Mouse (Mus musculus) forebrain, embryonic 11.5 days (tissue): ENCODE results near the gene Tmigd3. TPM values are rescaled to one million over a fixed set of nuclear protein-coding genes. Genes with fewer than 3 reads are reported as not detected.

Experiments used
- ATAC-seq: fragments of 200-750 bp; cut with Nextera tagmentation; replicated peaks from 2 replicates; pipeline ENCODE4 v1.8.0; 2017; ENCODE audit warnings: moderate TSS enrichment; ENCODE audit not compliant: low FRiP score
- DNase-seq: peaks from one replicate; pipeline ENCODE4 v3.0.0-alpha.2; 2017; ENCODE audit warnings: low spot score
- H3K27ac ChIP-seq: fragments of 300-500 bp; sonication (generic); 2 replicates; pipeline ENCODE4 v1.5.1; 2014; ENCODE audit warnings: low read depth, low read length
- H3K27me3 ChIP-seq: fragments of 300-500 bp; sonication (generic); 2 replicates; pipeline ENCODE4 v1.6.1; 2014; ENCODE audit warnings: mild to moderate bottlenecking, low read length, mixed read lengths; ENCODE audit not compliant: control insufficient read depth, insufficient read depth
- H3K36me3 ChIP-seq: fragments of 300-500 bp; sonication (generic); 2 replicates; pipeline ENCODE4 v1.6.1; 2014; ENCODE audit warnings: mild to moderate bottlenecking, low read length, moderate library complexity, mixed read lengths; ENCODE audit not compliant: control insufficient read depth, insufficient read depth
- H3K4me1 ChIP-seq: fragments of 300-500 bp; sonication (generic); replicated peaks from 2 replicates; pipeline ENCODE4 v1.6.1; 2014; ENCODE audit warnings: low read length, mixed read lengths; ENCODE audit not compliant: control insufficient read depth, insufficient read depth
- H3K4me2 ChIP-seq: fragments of 300-500 bp; sonication (generic); 2 replicates; pipeline ENCODE4 v1.6.1; 2014; ENCODE audit warnings: low read depth, mild to moderate bottlenecking, low read length, moderate library complexity, mixed read lengths; ENCODE audit not compliant: severe bottlenecking
- H3K4me3 ChIP-seq: fragments of 300-500 bp; sonication (generic); 2 replicates; pipeline ENCODE4 v1.5.1; 2014; ENCODE audit warnings: low read depth, low read length
- H3K9ac ChIP-seq: fragments of 300-500 bp; sonication (generic); 2 replicates; pipeline ENCODE4 v1.6.1; 2014; ENCODE audit warnings: low read length
- H3K9me3 ChIP-seq: fragments of 300-500 bp; sonication (generic); 2 replicates; pipeline ENCODE4 v1.6.1; 2016; ENCODE audit warnings: low read length, mixed read lengths; ENCODE audit not compliant: control insufficient read depth
- WGBS: fragments of 180-500 bp; shearing (Covaris S2); extraction: QIAGEN DNeasy Blood & Tissue Kit; methylation state at CpG from one replicate; pipeline ENCODE4 v1.1.7; 2014; 5-methylcytosine and 5-hydroxymethylcytosine counted together
- polyA plus RNA-seq: library from polyadenylated mRNA; unstranded; fragments of >200 nt; fragmentation: Nextera tagmentation; extraction: Ambion mirVana; gene quantifications from 2 replicates; pipeline ENCODE4 v1.2.1, GENCODE M21; 2014

Tmigd3 gene
- polyA plus RNA-seq, 1 experiment from 2014 or later: 0.21 TPM

DNA sequence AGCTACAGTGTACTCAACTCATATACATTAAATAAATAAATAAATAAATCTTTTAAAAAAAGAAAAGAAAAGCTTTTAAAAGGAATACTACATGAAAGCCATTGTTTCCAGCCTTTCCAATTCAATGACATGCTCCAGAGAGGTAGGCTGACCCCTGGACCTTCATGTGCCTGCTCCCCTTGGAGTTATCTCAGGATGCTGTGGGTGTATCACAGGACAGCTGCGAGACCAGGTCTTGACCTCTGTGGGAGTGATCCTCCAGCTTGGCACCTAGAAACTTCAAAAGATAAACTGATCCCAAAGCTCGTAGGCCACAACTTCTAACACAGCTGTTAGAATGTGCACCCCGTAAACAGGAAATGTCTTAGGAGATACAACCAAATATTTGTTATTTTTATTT, 32.0 kb upstream of the Tmigd3 start:
- no peaks in the 10 kb centered on the region for H3K4me1 ChIP-seq
- H3K27ac ChIP-seq: no peak overlapping the region
- H3K27me3 ChIP-seq: no peaks in the 10 kb centered on the region
- no peak overlapping the region for H3K4me3 ChIP-seq
- ATAC-seq (no peak), DNase-seq (no peak)
- H3K4me2 ChIP-seq: no peak overlapping the region
- no peak overlapping the region for H3K9ac ChIP-seq
- no peaks in the 10 kb centered on the region for H3K36me3 ChIP-seq
- H3K9me3 ChIP-seq: no peaks in the 10 kb centered on the region
- WGBS: 89% methylated on average over 3 of the region's 3 CpGs

DNA sequence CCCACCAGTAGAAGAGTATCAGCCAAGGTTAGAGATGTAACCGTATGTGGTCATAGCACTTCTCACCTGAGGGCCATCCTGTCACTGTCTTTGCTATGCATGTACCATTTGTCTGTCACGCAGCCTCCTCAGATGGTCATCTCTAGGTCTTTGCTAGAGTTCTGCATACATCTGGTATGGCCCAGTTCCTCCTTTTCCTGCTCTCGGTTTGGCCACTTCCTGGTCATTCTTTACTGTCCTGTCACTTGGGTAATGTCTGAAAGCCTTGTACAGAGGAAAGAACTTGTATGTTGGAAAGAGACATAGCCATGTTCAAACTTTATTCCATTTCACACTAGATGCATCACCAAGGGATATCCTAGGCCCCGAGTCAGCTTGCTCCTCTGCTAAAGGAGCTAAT, 30.9 kb upstream of the Tmigd3 start:
- Histone ChIP-seq H3K4me3 (no peak overlapping the region), H3K27ac (no peak overlapping the region), H3K9me3 (no peaks in the 10 kb centered on the region), H3K36me3 (no peaks in the 10 kb centered on the region), H3K27me3 (no peaks in the 10 kb centered on the region), H3K4me1 (no peaks in the 10 kb centered on the region), H3K9ac (no peak overlapping the region), H3K4me2 (no peak overlapping the region)
- no peak for ATAC-seq
- no peak for DNase-seq
- WGBS: 90% methylated on average over 4 of the region's 4 CpGs

DNA sequence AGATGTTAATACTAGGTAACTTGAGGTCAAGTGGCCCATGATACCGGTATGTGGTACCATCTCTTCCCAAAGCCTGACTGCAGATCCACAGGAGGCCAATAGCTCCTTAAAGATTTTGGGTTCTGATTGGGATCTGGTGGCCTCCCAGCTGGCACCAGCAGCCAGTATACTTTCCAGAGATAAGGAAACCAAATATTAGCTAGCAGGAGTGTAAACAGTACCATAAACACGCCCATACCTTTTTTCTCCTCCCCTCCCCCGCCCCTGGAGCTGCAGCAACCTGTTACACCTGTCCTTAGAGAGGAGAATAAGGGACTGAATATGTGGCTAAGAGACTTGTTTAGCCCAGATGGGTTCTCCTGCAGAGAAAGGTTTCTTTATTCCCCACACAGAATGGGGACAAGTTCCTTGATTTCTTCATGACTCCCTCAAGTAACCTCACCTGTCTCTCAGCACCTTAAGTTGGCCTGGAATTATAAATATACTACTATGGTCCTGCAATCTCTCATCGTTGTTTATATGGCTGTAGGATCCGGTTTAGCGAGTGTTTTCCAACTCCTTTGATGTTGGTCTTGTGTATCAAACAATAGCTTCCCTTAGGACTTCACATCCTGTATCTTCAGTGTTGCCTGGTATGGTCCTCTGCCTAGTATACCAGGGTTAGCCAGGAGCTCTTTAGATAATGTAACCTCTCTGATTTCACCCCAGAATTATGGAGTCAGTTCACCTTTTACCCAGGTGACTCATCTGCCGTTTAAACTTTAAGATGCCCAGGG, 24.2 kb upstream of the Tmigd3 start:
- Histone ChIP-seq H3K27ac (no peak overlapping the region), H3K4me3 (no peak overlapping the region), H3K4me2 (no peak overlapping the region), H3K27me3 (no peaks in the 10 kb centered on the region), H3K9ac (no peak overlapping the region), H3K9me3 (no peaks in the 10 kb centered on the region), H3K4me1 (no peaks in the 10 kb centered on the region), H3K36me3 (no peaks in the 10 kb centered on the region)
- no peak for ATAC-seq
- no peak for DNase-seq
- WGBS: 71% methylated on average over 7 of the region's 7 CpGs

DNA sequence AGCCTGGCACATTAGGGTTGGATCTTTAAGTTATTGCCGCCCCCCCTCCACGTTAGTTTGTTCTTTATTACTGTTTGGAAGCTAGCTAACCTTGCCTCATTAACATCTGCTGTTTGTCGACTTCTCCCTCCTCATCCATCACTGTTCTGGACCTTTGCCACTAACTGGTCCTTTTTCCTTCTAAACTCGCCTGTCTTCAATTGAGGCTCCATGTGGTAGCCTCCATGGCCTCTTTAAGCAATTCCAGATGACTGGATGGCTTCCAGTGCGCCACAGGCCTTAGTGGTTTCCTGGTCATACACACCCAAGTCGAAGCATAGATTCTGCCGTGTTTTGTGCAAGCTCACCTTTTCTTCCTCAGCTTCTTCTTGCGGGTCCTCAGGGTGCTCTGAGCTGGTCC, 16.9 kb upstream of the Tmigd3 start:
- no peak overlapping the region for H3K4me2 ChIP-seq
- H3K9ac ChIP-seq: no peak overlapping the region
- H3K4me3 ChIP-seq: no peak overlapping the region
- DNase-seq: no peak
- no peaks in the 10 kb centered on the region for H3K4me1 ChIP-seq
- no peak overlapping the region for H3K27ac ChIP-seq
- no peaks in the 10 kb centered on the region for H3K36me3 ChIP-seq
- no peaks in the 10 kb centered on the region for H3K27me3 ChIP-seq
- ATAC-seq: no peak
- no peaks in the 10 kb centered on the region for H3K9me3 ChIP-seq
- 75% methylated on average over 8 of the region's 8 CpGs for WGBS

DNA sequence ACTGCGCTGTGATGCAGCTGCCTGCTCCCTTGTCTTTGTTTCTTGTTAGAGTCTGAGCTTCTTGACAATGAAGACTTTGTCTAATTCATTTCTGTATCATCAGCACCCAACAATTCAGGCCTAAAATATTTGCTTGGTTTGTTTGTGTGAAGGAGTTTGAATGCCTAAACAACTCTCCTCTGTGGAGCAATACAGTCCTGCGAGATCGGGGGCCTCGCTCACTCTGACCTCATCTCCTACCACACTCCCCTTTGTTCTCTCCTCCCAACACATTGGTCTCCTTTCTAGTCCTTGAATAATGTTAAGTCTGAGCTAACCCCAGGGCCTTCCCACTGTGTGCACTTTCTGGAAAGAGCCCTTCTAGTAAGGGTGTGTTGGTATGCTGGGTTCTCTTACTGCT, 15.9 kb upstream of the Tmigd3 start:
- DNase-seq: no peak
- Histone ChIP-seq H3K4me1 (no peaks in the 10 kb centered on the region), H3K9me3 (no peaks in the 10 kb centered on the region), H3K36me3 (no peaks in the 10 kb centered on the region), H3K27ac (no peak overlapping the region), H3K9ac (no peak overlapping the region), H3K27me3 (no peaks in the 10 kb centered on the region), H3K4me2 (no peak overlapping the region), H3K4me3 (no peak overlapping the region)
- ATAC-seq: no peak
- WGBS: 73% methylated on average over 4 of the region's 4 CpGs

GRCm38 (mm10) chr3:105857513-105857912, 13.2 kb upstream of the Tmigd3 start:
- whole genome bisulfite sequencing: 79% methylated on average over 5 of the region's 5 CpGs
- Histone ChIP-seq H3K4me2 (no peak overlapping the region), H3K36me3 (no peaks in the 10 kb centered on the region), H3K4me1 (no peaks in the 10 kb centered on the region), H3K9me3 (no peaks in the 10 kb centered on the region), H3K27me3 (no peaks in the 10 kb centered on the region), H3K9ac (no peak overlapping the region), H3K27ac (no peak overlapping the region), H3K4me3 (no peak overlapping the region)
- DNase-seq (no peak), ATAC-seq (no peak)

DNA sequence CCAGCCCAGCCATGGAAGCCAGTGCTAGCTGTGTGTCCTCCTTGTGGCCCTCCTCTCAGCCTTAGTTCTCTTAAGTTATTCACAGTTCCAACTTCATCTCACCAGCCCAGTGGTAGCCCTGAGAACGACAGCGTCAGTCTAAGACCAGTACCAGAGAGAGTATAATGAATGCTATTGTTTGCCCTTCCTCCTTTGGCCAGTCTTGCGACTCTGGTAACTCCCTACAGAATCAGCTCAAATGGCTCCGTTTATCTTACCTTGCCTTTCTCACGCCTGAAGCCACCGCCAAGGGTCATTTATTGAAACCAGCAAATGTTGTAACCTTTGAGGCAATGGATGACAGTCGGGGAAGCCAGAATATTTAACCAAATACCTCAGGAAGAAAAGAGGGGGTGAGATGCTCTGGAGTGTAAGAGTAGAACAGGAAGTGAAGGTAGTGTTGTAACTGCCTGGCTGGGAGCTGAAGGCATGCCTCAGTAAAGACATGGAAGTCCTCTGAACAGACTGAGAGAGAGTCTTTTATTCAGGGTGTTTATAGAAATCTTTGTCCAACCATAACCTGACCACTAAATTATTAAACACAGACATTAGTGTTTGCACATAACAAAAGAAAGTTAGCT, 8.8 kb upstream of the Tmigd3 start:
- Histone ChIP-seq H3K36me3 (no peaks in the 10 kb centered on the region), H3K27me3 (no peaks in the 10 kb centered on the region), H3K27ac (no peak overlapping the region), H3K4me1 (no peaks in the 10 kb centered on the region), H3K9me3 (no peaks in the 10 kb centered on the region), H3K4me3 (no peak overlapping the region), H3K9ac (no peak overlapping the region), H3K4me2 (no peak overlapping the region)
- 42% methylated on average over 7 of the region's 7 CpGs for WGBS
- ATAC-seq (no peak), DNase-seq (no peak)

DNA sequence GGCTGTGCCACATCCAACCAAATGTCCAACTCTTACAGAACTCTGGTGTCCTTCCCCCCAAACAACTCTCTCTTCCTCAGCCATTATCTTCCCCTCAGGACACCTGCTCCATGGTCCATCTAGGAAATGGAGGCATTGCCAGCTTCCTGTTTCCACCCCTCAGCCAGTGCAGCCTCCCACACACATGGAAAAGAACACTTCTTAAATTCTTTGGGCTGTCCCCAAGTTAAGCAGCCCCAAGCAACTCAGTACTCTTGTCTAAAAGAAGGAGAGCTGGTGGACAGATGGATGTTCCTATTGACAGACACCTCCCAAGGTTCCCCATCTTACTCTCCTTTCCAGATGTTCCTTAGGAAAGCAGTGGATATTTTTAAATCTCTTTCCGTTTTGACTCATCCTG, 6.6 kb upstream of the Tmigd3 start:
- Histone ChIP-seq H3K4me1 (no peaks in the 10 kb centered on the region), H3K9ac (no peak overlapping the region), H3K9me3 (no peaks in the 10 kb centered on the region), H3K27ac (no peak overlapping the region), H3K4me2 (no peak overlapping the region), H3K4me3 (no peak overlapping the region), H3K27me3 (no peaks in the 10 kb centered on the region), H3K36me3 (no peaks in the 10 kb centered on the region)
- 70% methylated on average over 1 of the region's 1 CpGs for WGBS
- ATAC-seq: no peak
- DNase-seq: no peak

DNA sequence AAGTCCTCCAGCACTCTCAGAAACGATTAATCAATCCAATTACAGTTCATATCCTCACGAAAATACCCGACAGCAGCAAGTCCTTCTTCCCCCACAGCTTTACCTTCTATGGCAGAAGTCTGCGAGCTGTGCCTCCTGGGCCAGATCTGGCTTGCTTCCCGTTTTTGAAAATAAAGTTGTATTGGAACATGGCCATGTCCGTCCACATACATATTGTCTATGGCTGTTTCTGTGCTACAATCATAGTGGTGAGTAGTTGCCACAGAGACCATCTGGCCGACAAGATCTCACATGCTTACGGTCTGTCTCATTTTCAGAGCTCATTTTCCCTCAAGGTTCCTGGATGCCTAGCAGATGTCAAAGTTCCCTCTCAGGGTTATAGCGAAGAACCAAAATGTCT, 5.6 kb upstream of the Tmigd3 start:
- no peak overlapping the region for H3K4me3 ChIP-seq
- DNase-seq: no peak
- no peak for ATAC-seq
- H3K4me1 ChIP-seq: no peaks in the 10 kb centered on the region
- no peaks in the 10 kb centered on the region for H3K27me3 ChIP-seq
- WGBS: 86% methylated on average over 9 of the region's 9 CpGs
- no peak overlapping the region for H3K9ac ChIP-seq
- H3K4me2 ChIP-seq: no peak overlapping the region
- no peaks in the 10 kb centered on the region for H3K36me3 ChIP-seq
- no peaks in the 10 kb centered on the region for H3K9me3 ChIP-seq
- H3K27ac ChIP-seq: no peak overlapping the region
